Mouse (Mus musculus) liver, embryonic 14.5 days (tissue): ENCODE measurements at regions not wholly inside any gene's neighbourhood (a gene's known extent, or its start where the extent isn't known, plus 50 kb on each side); places are given as distances from the start of the nearest gene placed in this dataset.

Experiments
- CTCF ChIP-seq: IDR thresholded peaks from 2 replicates; pipeline ENCODE4 v1.5.1; 2016; ENCODE audit warnings: antibody characterized with exemption, low read depth, control low read depth
- EP300 ChIP-seq: IDR thresholded peaks from 2 replicates; pipeline ENCODE4 v1.6.1; 2016; ENCODE audit warnings: antibody characterized with exemption, low read depth

DNA sequence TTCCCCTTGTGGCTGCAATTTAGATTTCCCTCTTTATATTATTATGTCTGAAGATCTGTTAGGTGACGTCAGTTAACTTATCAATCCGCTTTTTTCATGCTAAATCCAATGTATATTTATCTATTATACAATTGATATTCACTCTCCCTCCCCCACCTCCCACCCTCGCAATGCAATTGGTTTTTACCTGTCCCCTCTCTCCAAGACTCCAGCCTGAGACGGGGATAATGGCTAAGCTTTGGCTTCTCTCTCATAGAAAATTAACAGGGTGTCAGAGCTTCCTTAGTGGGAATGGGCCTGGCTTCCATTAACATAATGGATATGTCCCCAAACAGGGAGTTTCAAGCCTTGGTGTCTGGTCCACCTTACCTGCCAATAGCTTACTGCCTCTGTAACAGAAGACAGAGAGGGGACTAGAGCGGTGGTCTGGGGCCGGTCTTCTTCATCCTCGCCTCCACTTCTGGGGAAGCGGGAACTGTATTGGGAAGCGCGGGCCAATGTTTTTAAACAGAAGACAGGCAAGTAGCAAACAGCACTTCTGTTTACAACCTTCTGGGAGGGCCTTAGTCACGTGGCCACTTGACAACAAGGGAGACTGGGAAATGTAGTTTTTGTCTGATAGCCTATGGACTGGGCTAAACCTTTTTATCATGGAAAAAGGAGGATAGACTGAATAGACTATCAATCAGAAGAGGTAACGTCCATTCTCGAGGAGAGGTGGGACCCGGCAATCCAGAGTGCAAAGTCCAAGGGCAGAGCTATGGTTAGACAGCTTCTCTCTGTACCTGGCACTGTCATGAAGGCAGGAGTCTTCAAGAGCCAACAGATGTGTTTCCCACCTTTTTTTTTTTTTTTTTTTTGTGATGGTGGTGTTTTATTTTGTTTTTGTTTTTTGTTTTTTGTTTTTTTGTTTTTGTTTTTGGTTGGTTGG, 312.1 kb downstream of the Zfp706 start:
- TF ChIP-seq CTCF (no peak), EP300 (no peak)
